Mouse (Mus musculus) lung, postnatal 0 days (tissue): ENCODE measurements around the gene Adcyap1r1. TPM values are rescaled to one million over a fixed set of nuclear protein-coding genes. Genes with fewer than 3 reads are reported as not detected.

Experiments
- ATAC-seq: fragments of 200-750 bp; cut with Nextera tagmentation; 2 replicates; pipeline ENCODE4 v1.8.0; 2017; ENCODE audit warnings: moderate library complexity
- DNase-seq: peaks from one replicate; pipeline ENCODE4 v3.0.0-alpha.2; 2016; ENCODE audit warnings: low spot score
- H3K27ac ChIP-seq: fragments of 300-500 bp; sonication (generic); 2 replicates; pipeline ENCODE4 v1.5.1; 2014; ENCODE audit warnings: antibody characterized with exemption, mild to moderate bottlenecking, low read length, mixed read lengths
- H3K27me3 ChIP-seq: fragments of 300-500 bp; sonication (generic); replicated peaks from 2 replicates; pipeline ENCODE4 v1.6.1; 2014; ENCODE audit warnings: low read length, mixed read lengths; ENCODE audit not compliant: insufficient read depth
- H3K36me3 ChIP-seq: fragments of 300-500 bp; sonication (generic); 2 replicates; pipeline ENCODE4 v1.6.1; 2014; ENCODE audit warnings: low read length, mixed read lengths; ENCODE audit not compliant: insufficient read depth
- H3K4me1 ChIP-seq: fragments of 300-500 bp; sonication (generic); 2 replicates; pipeline ENCODE4 v1.6.1; 2014; ENCODE audit warnings: antibody characterized with exemption, low read depth, low read length, mixed read lengths; ENCODE audit not compliant: insufficient read depth
- H3K4me2 ChIP-seq: fragments of 300-500 bp; sonication (generic); replicated peaks from 2 replicates; pipeline ENCODE4 v1.6.1; 2014; ENCODE audit warnings: low read depth, mild to moderate bottlenecking, low read length, moderate library complexity, mixed read lengths
- H3K4me3 ChIP-seq: fragments of 300-500 bp; sonication (generic); 2 replicates; pipeline ENCODE4 v1.5.1; 2014; ENCODE audit warnings: low read depth, low read length
- H3K9ac ChIP-seq: fragments of 300-500 bp; sonication (generic); replicated peaks from 2 replicates; pipeline ENCODE4 v1.6.1; 2014; ENCODE audit warnings: low read depth, mild to moderate bottlenecking
- H3K9me3 ChIP-seq: fragments of 300-500 bp; sonication (generic); 2 replicates; pipeline ENCODE4 v1.6.1; 2016; ENCODE audit warnings: low read length, mixed read lengths
- CTCF ChIP-seq: IDR thresholded peaks from 2 replicates; pipeline ENCODE4 v1.5.1; 2016; ENCODE audit warnings: antibody characterized with exemption, mild to moderate bottlenecking
- EP300 ChIP-seq: IDR thresholded peaks from 2 replicates; pipeline ENCODE4 v1.6.1; 2016; ENCODE audit warnings: antibody characterized with exemption, mild to moderate bottlenecking, control low read depth
- WGBS: fragments of 180-500 bp; shearing (Covaris S2); extraction: QIAGEN DNeasy Blood & Tissue Kit; methylation state at CpG from one replicate; pipeline ENCODE4 v1.1.7; 2014; 5-methylcytosine and 5-hydroxymethylcytosine counted together
- microRNA-seq: library from miRNA; unstranded; fragments of <30 nt; microRNA quantifications from one replicate; pipeline ENCODE4, GENCODE M21; 2016
- polyA plus RNA-seq: library from polyadenylated mRNA; unstranded; fragments of >200 nt; fragmentation: Nextera tagmentation; extraction: Ambion mirVana; gene quantifications from 2 replicates; pipeline ENCODE4 v1.2.1, GENCODE M21; 2015

Adcyap1r1 gene
- polyA plus RNA-seq, 1 experiment from 2014 or later = 0.23 TPM

DNA sequence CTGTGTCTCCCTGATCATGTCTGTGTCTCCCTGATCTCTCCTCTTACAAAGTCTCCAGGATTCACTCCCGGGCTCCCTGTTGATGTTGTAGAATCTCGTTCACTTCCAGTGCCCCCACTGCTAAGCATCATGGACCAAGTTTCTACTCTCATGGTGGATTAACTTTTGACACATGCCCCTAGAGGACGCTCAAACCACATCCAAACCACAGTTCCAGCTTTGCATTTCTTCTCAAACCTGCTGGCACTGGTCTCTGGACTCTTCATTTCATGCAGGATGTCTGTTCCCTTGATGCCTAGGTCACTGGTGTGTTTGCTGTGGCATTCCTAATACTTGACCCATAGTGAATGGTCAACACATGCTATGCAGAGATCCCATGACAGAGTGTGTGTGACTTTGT lies 90.6 kb downstream of the Adcyap1r1 start:
- H3K9ac ChIP-seq = no peak overlapping the region
- no peaks in the 10 kb centered on the region for H3K4me1 ChIP-seq
- ATAC-seq (no peak), DNase-seq (no peak)
- TF ChIP-seq EP300 = no peak
- 0 out of 2 replicates have a peak, but pooled peaks have one; percentile 21 for TF ChIP-seq CTCF
- 36% methylated on average over 3 of the region's 3 CpGs for WGBS
- H3K4me3 ChIP-seq = no peak overlapping the region
- H3K9me3 ChIP-seq = no peaks in the 10 kb centered on the region
- no peak overlapping the region for H3K27ac ChIP-seq
- H3K27me3 ChIP-seq = no peaks in the 10 kb centered on the region
- no peak overlapping the region for H3K4me2 ChIP-seq
- H3K36me3 ChIP-seq = no peaks in the 10 kb centered on the region

GRCm38 (mm10) chr6:55543345-55543744 lies 91.6 kb downstream of the Adcyap1r1 start:
- no peak for TF ChIP-seq EP300
- TF ChIP-seq CTCF = no peak
- Histone ChIP-seq H3K4me2 (no peak overlapping the region), H3K27me3 (no peaks in the 10 kb centered on the region), H3K36me3 (no peaks in the 10 kb centered on the region), H3K27ac (no peak overlapping the region), H3K9me3 (no peaks in the 10 kb centered on the region), H3K9ac (no peak overlapping the region), H3K4me1 (no peaks in the 10 kb centered on the region), H3K4me3 (no peak overlapping the region)
- ATAC-seq (no peak), DNase-seq (no peak)
- WGBS = 78% methylated on average over 4 of the region's 4 CpGs

DNA sequence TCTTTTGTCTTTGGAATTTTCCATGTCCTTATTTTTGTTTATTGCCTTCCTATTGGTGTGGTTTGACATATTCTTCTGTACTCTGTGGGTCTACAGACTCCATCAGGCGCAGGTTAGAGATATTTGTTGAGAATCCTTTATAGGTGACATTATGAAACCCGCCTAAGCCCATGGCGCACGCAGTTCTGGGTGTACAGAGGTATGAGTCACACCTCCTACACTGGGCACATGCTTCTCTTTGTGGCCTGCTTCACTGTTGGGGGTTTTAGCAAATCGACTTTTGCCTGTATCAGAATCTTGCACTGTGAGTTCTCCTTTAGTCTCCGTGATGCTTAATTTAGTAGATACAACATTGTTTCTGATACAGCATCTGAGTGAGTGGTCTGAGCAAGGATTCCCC lies 97.4 kb downstream of the Adcyap1r1 start:
- 88% methylated on average over 6 of the region's 6 CpGs for WGBS
- no peak for DNase-seq
- no peak overlapping the region for H3K4me3 ChIP-seq
- no peak overlapping the region for H3K27ac ChIP-seq
- ATAC-seq = no peak
- H3K4me1 ChIP-seq = no peaks in the 10 kb centered on the region
- H3K4me2 ChIP-seq = no peak overlapping the region
- no peaks in the 10 kb centered on the region for H3K36me3 ChIP-seq
- TF ChIP-seq EP300 (no peak), CTCF (no peak)
- H3K9ac ChIP-seq = no peak overlapping the region
- H3K27me3 ChIP-seq = no peaks in the 10 kb centered on the region
- no peaks in the 10 kb centered on the region for H3K9me3 ChIP-seq

- Histone ChIP-seq H3K9ac (no peak overlapping the region), H3K36me3 (no peaks in the 10 kb centered on the region), H3K27me3 (no peaks in the 10 kb centered on the region), H3K4me2 (no peak overlapping the region), H3K9me3 (no peaks in the 10 kb centered on the region), H3K27ac (no peak overlapping the region), H3K4me3 (no peak overlapping the region), H3K4me1 (no peaks in the 10 kb centered on the region)
- WGBS = 45% methylated on average over 13 of the region's 13 CpGs
- no peak for ATAC-seq
- DNase-seq = no peak
- TF ChIP-seq CTCF = peak; percentile 26
- no peak for TF ChIP-seq EP300
These were observed 99.1 kb downstream of the Adcyap1r1 start for GRCm38 (mm10) chr6:55550926-55551325.

Small RNA genes lying within 50 kb of the gene (microRNA-seq; reads per million reads assigned to microRNA genes)
- not detected for gene Gm44352

Other genes starting within 250 kb of the Adcyap1r1 start
- gene Mindy4, start 248.6 kb upstream of the Adcyap1r1 start, polyA plus RNA-seq = 14.4 and 15.5 TPM in 2 replicates
- gene Aqp1, start 115.5 kb upstream of the Adcyap1r1 start, polyA plus RNA-seq = 514 and 711 TPM in 2 replicates
- 0.12 TPM in 1 of 2 replicates, not detected in the other for gene Ghrhr, start 75.7 kb upstream of the Adcyap1r1 start, polyA plus RNA-seq
- not detected in 2 replicates for gene Neurod6, start 229.3 kb downstream of the Adcyap1r1 start, polyA plus RNA-seq